Mouse (Mus musculus): Measurements from ENCODE around the gene Epx.

Epx gene

DNA sequence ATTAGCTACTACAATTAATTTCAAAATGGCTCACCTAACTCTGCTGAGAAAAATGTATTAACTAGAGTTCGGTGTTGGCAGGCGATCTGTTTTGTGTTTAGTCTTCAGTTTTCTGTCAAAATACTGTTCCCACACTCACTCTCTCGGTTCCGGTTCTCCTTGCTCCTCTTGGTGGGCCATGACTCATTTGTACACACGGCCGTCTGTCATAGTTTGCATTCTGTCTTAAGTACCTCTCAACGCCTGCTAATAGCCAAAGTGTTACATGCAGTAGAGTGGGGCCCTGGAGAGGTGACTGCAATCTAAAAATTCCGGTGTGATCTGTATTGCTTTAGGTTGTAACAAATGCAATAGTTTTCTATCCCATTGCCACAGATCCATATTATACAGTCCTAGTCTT, 34.7 kb downstream of the Epx start:
- DNase-seq (ENCODE audit: low read depth, low spot score): no peak

DNA sequence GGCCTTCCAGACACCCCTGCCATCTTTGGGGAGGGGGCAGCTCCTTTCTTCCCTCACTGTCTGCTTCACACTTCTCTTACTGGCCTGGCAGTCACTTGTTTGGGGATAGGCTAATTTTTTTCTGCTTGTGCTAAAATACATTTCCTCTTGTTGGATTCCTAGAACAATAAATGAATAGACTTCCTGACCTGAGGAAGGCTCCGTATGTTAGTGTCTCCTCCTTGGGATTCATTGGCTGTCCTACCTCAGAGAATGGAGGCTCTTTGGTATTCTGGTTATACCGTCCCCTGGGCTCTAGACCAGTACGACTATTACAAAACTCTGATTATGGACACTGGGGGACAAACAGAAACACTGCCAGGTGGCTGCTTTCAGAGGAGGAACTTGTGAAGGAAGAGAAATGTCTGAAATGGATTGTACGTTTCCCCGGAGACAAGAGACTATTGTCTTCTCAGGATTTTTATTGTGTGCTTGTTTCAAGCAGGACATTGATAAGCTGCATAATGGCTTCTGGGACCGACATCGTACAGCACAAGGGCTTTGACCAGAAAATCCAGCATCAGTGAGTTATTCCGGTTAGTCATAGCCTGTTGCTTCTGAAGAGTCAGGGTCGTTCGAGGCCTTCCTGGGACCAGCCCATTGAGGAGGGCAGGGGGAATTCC, 47.0 kb downstream of the Epx start, which contains the start of gene Lpo:
Gene Lpo, minus strand, starts transcription at position 51 of the 662 bp plus-strand sequence.
- no peak for DNase-seq (ENCODE audit: low read depth, low spot score)

DNA sequence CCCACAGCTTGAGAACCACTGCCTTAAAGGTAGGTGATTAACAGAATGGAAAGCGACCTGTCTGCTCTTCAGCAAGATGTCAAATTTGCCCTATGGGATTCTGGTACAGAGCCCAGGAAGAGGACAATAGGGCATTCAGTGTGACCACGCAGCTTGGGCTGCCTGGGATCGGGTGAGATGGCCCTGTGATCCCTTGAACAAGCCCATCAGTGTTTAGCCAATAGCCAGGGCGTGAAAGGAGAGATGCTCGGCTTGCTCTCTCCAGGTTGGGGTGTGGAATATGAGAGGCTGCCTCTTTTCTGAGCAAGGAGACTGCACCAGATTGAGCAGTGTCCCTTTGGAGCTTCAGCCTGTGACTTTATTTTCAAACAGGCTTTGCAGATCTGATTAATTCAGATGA, 53.8 kb downstream of the Epx start:
- DNase-seq (ENCODE audit: low read depth, low spot score): no peak

DNA sequence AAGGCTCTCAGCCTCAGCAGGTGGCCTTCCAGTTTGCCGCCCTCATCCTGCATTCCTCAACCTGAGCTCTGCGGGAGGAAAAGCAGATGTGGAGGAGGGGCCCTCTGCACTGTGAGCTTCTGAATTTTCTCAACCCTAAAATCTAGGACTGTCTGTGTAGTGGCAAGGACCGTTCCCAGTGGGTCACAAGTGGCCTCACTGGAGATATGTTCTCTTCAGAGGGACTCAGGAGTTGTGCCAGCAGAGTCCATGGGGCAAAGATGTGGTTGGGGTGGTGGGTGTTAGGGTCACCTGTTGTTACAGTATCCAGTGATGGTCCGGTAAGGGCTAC, 57.9 kb downstream of the Epx start:
- DNase-seq (ENCODE audit: low read depth, low spot score): peak; percentile 88

DNA sequence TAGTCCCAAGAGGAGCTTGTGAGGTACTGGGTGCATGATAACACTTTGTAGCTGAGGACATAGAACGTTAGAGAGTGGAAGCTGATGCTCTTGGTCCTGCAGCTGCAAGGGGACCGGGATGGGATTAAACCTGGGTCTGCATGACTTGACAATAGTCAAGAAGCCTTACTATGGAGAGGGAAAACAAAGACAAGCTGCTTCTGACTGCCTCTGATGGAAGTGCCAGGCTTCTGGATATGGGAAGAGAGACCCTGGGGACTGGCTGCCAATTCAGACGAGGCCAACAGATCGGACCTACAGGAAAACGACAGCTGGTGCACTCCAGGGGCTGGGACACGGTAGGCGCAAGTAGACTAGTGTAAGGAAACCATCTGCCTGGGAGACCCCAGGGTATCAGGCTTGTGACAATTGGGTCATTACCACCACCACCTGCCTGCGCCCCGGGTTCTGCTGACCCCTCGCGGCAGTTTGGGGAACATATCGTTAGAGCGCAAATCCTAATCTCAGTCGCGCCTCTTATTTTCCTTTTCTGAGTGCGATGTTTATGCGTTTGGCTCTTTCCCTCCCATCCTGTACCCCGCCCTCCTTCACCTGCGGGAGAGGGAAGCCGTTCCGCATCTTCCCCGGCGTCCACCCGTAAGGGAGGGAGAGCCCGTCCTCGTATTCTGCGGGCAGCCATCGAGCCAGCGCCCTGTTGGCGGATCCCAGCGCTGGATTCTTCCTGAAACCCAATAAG, 58.5 kb downstream of the Epx start:
- DNase-seq (ENCODE audit: low read depth, low spot score): no peak

DNA sequence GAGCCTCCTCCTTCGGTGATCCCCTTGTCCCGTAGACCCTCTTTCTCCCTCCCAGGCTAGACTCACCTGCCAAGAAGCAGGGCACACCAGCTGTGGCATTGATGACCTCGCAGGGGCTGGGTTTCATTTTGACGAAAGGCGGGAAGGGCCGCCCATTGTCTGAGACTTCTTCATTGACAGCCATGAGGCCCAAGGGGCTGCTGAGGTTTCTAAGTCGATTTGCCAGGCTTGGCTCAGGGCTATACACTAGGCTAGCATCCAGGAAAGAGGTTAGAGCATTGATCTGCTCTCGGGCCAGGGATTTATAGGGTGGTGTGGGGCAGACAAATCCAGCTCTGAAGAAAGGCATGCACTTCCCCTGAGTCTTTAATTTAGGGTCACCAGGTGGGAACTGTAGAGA, 60.5 kb downstream of the Epx start:
- no peak for DNase-seq (ENCODE audit: low read depth, low spot score)

Data from R1 (cell line).